Mouse (Mus musculus): Measurements from ENCODE around the gene Cep89. TPM values are rescaled to one million over a fixed set of nuclear protein-coding genes. Genes with fewer than 3 reads are reported as not detected.

The Cep89 gene
- polyA plus RNA-seq, 1 experiment from 2014 or later = 42.9 TPM

DNA sequence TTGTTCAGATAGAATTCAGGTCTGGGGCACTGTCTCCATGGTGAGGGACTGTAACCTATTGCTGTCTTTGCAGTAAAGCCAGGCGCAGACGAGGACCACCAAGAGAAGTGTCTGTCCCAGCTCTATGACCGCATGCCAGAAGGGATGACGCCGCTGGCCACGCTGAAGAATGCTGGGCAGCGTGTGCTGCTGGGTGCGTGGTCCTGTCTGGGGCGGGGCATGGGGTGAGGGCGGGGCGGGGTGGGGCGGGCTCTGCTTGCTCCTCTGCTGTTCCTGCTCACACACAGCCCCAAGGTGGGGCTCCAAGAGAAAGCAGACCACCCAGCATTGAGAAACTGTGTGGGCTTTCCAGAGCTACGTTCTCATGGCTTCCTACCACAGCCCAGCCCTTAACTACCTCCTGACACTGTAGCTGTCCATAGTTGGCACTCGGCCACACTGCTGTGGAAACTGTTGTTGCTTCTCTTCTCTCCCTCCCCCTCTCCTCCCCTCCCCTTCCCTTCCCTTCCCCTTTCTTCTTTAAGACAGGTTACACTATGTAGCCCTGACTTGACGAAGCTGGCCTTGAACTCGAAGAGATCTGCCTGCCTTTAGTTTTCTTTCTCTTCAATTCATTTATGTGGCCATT is 17.2 kb upstream of the Cep89 start:
- Histone ChIP-seq H3K9ac (ENCODE audit: low read length) (no peak overlapping the region), H3K27me3 (ENCODE audit: control insufficient read depth, insufficient read depth, low read length) (no peaks in the 10 kb centered on the region), H3K4me2 (no peak overlapping the region), H3K9me3 (ENCODE audit: control insufficient read depth, low read length) (no peaks in the 10 kb centered on the region), H3K4me3 (ENCODE audit: low read depth, low read length) (no peak overlapping the region), H3K36me3 (ENCODE audit: control insufficient read depth, insufficient read depth, low read length) (no peaks in the 10 kb centered on the region), H3K27ac (ENCODE audit: low read depth, low read length) (no peak overlapping the region), H3K4me1 (ENCODE audit: control insufficient read depth, insufficient read depth, low read length) (no peaks in the 10 kb centered on the region)
- ATAC-seq (ENCODE audit: low FRiP score) (0 out of 2 replicates have a peak, but pooled peaks have one; percentile 35), DNase-seq (ENCODE audit: low spot score, missing footprints) (peak; percentile 35)
- 53% methylated on average over 16 of the region's 16 CpGs for WGBS

DNA sequence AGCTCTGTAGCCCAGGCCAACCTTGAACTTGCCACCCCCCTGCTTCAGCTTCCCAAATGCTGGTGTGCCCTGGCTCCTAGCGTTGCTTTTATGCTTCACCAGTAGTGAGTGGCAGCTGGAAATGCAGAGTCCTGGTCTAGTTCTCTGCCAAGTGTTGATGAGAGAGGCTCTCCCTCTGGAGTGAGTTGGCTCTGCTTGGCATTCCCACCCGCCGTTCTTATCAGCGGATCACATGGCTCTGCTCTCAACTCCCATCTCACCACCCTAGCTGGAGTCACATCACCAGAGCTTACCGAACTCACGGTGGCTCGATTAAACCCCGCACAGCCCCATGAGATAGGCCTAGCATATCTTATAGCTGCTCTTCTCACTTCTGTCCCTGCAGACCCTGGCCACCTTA is 16.5 kb upstream of the Cep89 start:
- DNase-seq (ENCODE audit: low spot score, missing footprints) = peak; percentile 19
- Histone ChIP-seq H3K4me3 (ENCODE audit: low read depth, low read length) (no peak overlapping the region), H3K36me3 (ENCODE audit: control insufficient read depth, insufficient read depth, low read length) (no peaks in the 10 kb centered on the region), H3K27me3 (ENCODE audit: control insufficient read depth, insufficient read depth, low read length) (no peaks in the 10 kb centered on the region), H3K4me2 (no peak overlapping the region), H3K27ac (ENCODE audit: low read depth, low read length) (no peak overlapping the region), H3K9ac (ENCODE audit: low read length) (no peak overlapping the region), H3K9me3 (ENCODE audit: control insufficient read depth, low read length) (no peaks in the 10 kb centered on the region), H3K4me1 (ENCODE audit: control insufficient read depth, insufficient read depth, low read length) (no peaks in the 10 kb centered on the region)
- 93% methylated on average over 8 of the region's 8 CpGs for WGBS
- no peak for ATAC-seq (ENCODE audit: low FRiP score)

DNA sequence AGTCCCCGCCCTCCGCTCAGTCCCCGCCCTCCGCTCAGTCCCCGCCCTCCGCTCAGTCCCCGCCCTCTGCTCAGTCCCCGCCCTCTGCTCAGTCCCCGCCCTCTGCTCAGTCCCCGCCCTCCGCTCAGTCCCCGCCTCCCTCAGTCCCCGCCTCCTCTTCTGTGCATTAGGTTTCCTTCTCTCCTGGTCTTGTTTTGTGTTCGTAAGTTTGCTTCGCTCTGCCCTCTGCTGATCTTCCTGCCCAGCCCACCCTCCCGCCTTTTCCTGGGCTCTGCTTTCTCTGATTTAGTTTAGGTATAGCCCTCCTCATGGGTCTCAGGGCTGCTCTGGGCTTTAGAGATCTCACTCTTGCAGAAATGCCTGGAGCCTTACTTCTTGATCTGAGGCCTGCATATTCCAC is 15.0 kb upstream of the Cep89 start:
- H3K27ac ChIP-seq (ENCODE audit: low read depth, low read length) = no peak overlapping the region
- no peak overlapping the region for H3K4me3 ChIP-seq (ENCODE audit: low read depth, low read length)
- H3K9ac ChIP-seq (ENCODE audit: low read length) = no peak overlapping the region
- ATAC-seq (ENCODE audit: low FRiP score) (no peak), DNase-seq (ENCODE audit: low spot score, missing footprints) (peak; percentile 62)
- WGBS = 51% methylated on average over 15 of the region's 16 CpGs
- no peak overlapping the region for H3K4me2 ChIP-seq
- no peaks in the 10 kb centered on the region for H3K9me3 ChIP-seq (ENCODE audit: control insufficient read depth, low read length)
- H3K4me1 ChIP-seq (ENCODE audit: control insufficient read depth, insufficient read depth, low read length) = no peaks in the 10 kb centered on the region
- no peaks in the 10 kb centered on the region for H3K36me3 ChIP-seq (ENCODE audit: control insufficient read depth, insufficient read depth, low read length)
- no peaks in the 10 kb centered on the region for H3K27me3 ChIP-seq (ENCODE audit: control insufficient read depth, insufficient read depth, low read length)

DNA sequence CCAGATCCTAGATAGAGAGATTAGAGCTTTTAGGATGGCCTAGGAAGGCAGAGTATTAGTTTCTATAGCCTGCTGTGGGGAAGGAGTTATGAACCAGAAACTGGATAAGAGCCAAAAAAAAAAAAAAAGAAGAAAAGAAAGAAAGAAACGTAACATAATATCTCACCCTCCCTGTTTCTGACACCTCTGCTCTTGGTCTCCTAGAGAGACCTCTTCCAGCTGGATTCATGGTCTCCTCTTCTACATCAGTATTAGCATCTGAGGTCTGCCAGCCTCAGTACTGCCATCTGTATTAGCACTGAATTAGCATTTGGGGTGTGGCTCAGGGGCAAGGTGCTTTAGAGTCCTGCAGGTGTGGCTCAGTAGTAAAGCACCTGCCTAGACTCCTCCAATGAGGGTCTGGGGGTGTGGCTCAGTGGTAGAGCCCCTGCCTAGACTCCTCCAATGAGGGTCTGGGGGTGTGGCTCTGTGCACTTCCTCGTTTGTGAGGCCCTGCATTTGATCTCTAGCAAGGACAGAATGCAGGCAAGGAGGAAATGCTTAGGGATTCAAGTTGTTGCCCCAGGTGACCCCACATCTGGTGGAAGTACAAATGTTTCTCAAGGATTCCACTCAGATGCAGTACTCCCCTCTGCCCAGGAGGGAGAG is 14.0 kb upstream of the Cep89 start:
- 67% methylated on average over 2 of the region's 2 CpGs for WGBS
- no peak overlapping the region for H3K4me3 ChIP-seq (ENCODE audit: low read depth, low read length)
- peak; percentile 60 for DNase-seq (ENCODE audit: low spot score, missing footprints)
- no peaks in the 10 kb centered on the region for H3K9me3 ChIP-seq (ENCODE audit: control insufficient read depth, low read length)
- no peak overlapping the region for H3K9ac ChIP-seq (ENCODE audit: low read length)
- H3K27me3 ChIP-seq (ENCODE audit: control insufficient read depth, insufficient read depth, low read length) = no peaks in the 10 kb centered on the region
- no peak overlapping the region for H3K27ac ChIP-seq (ENCODE audit: low read depth, low read length)
- H3K4me1 ChIP-seq (ENCODE audit: control insufficient read depth, insufficient read depth, low read length) = no peaks in the 10 kb centered on the region
- H3K4me2 ChIP-seq = no peak overlapping the region
- no peak for ATAC-seq (ENCODE audit: low FRiP score)
- H3K36me3 ChIP-seq (ENCODE audit: control insufficient read depth, insufficient read depth, low read length) = no peaks in the 10 kb centered on the region

DNA sequence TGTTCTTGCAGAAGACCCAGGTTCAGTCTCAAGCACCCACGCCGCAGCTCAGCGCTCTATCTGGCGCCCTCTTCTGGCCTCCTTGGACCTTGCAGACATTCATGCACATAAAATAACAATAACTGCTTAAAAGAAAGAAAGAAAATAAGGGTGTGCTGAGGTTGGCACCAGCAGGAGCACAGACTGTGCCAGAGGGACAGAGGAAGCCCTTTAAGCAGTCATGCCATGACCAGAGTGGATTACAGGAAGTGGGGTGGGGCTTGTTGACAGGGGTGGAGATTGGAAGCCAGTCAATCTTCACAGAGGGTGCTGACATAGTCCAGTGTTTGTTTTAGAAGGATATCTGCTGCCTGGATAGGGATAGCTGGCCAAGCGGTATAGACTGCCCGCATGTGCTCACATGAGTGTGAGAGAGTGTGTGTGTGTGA is 10.3 kb upstream of the Cep89 start:
- Histone ChIP-seq H3K27ac (ENCODE audit: low read depth, low read length) (no peak overlapping the region), H3K4me3 (ENCODE audit: low read depth, low read length) (no peak overlapping the region), H3K4me2 (no peak overlapping the region), H3K9me3 (ENCODE audit: control insufficient read depth, low read length) (no peaks in the 10 kb centered on the region), H3K9ac (ENCODE audit: low read length) (no peak overlapping the region), H3K27me3 (ENCODE audit: control insufficient read depth, insufficient read depth, low read length) (no peaks in the 10 kb centered on the region), H3K36me3 (ENCODE audit: control insufficient read depth, insufficient read depth, low read length) (no peaks in the 10 kb centered on the region), H3K4me1 (ENCODE audit: control insufficient read depth, insufficient read depth, low read length) (no peaks in the 10 kb centered on the region)
- peak; percentile 82 for DNase-seq (ENCODE audit: low spot score, missing footprints)
- ATAC-seq (ENCODE audit: low FRiP score) = no peak
- WGBS = 61% methylated on average over 6 of the region's 6 CpGs

DNA sequence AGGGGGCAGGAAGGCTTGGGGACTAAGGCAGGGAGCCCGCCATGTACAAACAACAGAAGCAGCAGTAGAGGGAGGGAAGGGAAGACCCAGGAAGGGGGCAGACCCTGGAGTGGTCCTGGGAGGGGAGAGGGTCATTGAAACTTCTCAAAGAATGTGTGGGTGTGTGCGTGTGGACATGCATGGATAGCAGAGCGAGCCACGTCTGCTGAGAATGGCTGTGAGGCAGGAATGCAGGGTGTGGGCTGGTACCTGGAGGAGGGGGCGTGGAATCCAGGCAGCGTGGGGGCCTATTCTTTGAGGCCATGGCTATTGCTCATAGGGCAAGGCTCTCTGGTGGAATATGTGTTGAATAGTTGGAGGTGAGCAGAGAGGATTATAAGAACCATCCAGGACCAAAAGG is 8.1 kb upstream of the Cep89 start:
- Histone ChIP-seq H3K27ac (ENCODE audit: low read depth, low read length) (no peak overlapping the region), H3K36me3 (ENCODE audit: control insufficient read depth, insufficient read depth, low read length) (0 out of 2 replicates have a peak, but pooled peaks cover 2% of the 10 kb centered on the region), H3K4me3 (ENCODE audit: low read depth, low read length) (no peak overlapping the region), H3K4me1 (ENCODE audit: control insufficient read depth, insufficient read depth, low read length) (no peaks in the 10 kb centered on the region), H3K4me2 (no peak overlapping the region), H3K9ac (ENCODE audit: low read length) (no peak overlapping the region), H3K9me3 (ENCODE audit: control insufficient read depth, low read length) (no peaks in the 10 kb centered on the region), H3K27me3 (ENCODE audit: control insufficient read depth, insufficient read depth, low read length) (no peaks in the 10 kb centered on the region)
- ATAC-seq (ENCODE audit: low FRiP score) (no peak), DNase-seq (ENCODE audit: low spot score, missing footprints) (no peak)
- WGBS = 74% methylated on average over 6 of the region's 6 CpGs

DNA sequence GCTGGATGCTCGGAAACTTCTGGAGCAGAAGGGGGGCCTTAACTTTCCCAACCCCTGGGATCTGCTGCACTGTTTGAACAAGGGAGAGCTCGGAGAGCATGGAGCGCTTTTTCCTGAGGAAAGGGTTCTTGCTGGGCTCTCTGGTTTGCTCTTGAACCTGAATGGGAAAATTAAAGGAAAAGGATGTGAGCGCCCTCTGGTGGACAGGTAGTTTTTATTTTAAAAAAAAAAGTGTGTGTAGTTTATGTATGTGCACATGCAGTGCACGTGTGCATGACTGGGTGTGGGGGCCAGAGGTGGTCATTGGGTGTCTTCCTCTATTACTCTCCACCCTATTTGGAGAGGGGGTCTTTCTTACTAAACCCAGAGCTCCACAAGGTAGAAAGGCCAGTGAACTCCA is 3.9 kb upstream of the Cep89 start:
- H3K4me3 ChIP-seq (ENCODE audit: low read depth, low read length) = no peak overlapping the region
- H3K27ac ChIP-seq (ENCODE audit: low read depth, low read length) = no peak overlapping the region
- 73% methylated on average over 5 of the region's 5 CpGs for WGBS
- ATAC-seq (ENCODE audit: low FRiP score) (no peak), DNase-seq (ENCODE audit: low spot score, missing footprints) (peak; percentile 89)
- 0 out of 2 replicates have a peak, but pooled peaks cover 2% of the 10 kb centered on the region for H3K36me3 ChIP-seq (ENCODE audit: control insufficient read depth, insufficient read depth, low read length)
- no peak overlapping the region for H3K9ac ChIP-seq (ENCODE audit: low read length)
- no peaks in the 10 kb centered on the region for H3K9me3 ChIP-seq (ENCODE audit: control insufficient read depth, low read length)
- peaks cover 13% of the 10 kb centered on the region for H3K4me1 ChIP-seq (ENCODE audit: control insufficient read depth, insufficient read depth, low read length)
- H3K4me2 ChIP-seq = no peak overlapping the region
- H3K27me3 ChIP-seq (ENCODE audit: control insufficient read depth, insufficient read depth, low read length) = no peaks in the 10 kb centered on the region

DNA sequence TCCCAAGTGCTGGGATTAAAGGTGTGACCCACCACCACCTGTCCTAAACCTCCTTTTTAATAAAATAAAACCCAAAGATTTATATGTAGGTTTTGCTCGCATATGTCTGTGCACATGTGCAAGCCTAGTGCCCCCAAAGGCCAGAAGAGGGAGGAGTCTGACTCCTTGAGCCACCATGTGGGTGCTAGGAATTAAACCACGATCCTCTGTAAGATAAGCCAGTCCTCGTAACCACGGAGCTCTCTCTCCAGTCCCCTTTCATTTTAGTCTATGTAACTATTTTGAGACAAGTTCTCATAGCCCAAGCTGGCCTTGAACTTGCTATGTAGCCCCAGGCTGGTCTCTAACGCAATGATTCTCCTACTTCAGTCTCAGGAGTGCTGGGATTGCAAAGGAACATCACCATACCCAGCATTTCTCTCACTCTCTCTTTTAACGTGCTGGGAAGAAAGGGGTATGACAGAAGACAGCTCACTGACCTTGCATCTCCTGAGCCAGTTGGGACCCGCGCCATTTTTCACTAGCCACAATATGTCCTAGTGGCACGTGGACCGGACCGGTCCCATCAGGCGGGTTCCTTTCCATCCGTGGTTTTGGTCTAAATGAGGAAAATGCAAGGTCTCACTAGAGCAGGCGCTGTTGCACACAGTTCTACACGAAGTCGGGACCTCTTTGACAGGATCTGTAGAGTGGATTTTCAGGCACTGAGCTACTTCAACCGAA is 940 bp upstream of the Cep89 start:
- ATAC-seq (ENCODE audit: low FRiP score) (no peak), DNase-seq (ENCODE audit: low spot score, missing footprints) (peak; percentile 80)
- Histone ChIP-seq H3K9ac (ENCODE audit: low read length) (peak overlapping the region; percentile 66), H3K27ac (ENCODE audit: low read depth, low read length) (no peak overlapping the region), H3K4me3 (ENCODE audit: low read depth, low read length) (peak overlapping the region; percentile 74), H3K27me3 (ENCODE audit: control insufficient read depth, insufficient read depth, low read length) (no peaks in the 10 kb centered on the region), H3K9me3 (ENCODE audit: control insufficient read depth, low read length) (no peaks in the 10 kb centered on the region), H3K36me3 (ENCODE audit: control insufficient read depth, insufficient read depth, low read length) (peaks cover 6% of the 10 kb centered on the region), H3K4me2 (peak overlapping the region; percentile 84), H3K4me1 (ENCODE audit: control insufficient read depth, insufficient read depth, low read length) (peaks cover 16% of the 10 kb centered on the region)
- 15% methylated on average over 17 of the region's 17 CpGs for WGBS

DNA sequence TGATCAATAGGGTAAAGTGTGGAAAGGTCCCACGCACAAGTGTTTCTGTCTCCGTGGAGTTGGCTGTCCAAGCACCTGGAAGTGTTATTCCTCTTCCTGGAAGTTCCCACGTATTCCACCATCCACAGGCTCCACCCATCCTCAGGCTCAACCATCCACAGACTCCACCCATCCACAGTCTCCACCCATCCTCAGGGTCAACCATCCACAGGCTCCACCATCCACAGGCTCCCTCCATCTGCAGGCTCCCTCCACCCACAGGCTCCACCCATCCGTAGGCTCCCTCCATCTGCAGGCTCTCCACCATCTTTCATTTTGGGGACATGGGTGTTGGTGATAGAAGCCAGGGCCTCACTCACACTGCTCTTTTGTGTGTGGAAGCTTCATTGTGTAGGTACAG is 4.3 kb downstream of the Cep89 start:
- DNase-seq (ENCODE audit: low spot score, missing footprints) (peak; percentile 80), ATAC-seq (ENCODE audit: low FRiP score) (no peak)
- Histone ChIP-seq H3K4me1 (ENCODE audit: control insufficient read depth, insufficient read depth, low read length) (peaks cover 10% of the 10 kb centered on the region), H3K4me3 (ENCODE audit: low read depth, low read length) (no peak overlapping the region), H3K4me2 (no peak overlapping the region), H3K27ac (ENCODE audit: low read depth, low read length) (no peak overlapping the region), H3K9ac (ENCODE audit: low read length) (no peak overlapping the region), H3K9me3 (ENCODE audit: control insufficient read depth, low read length) (no peaks in the 10 kb centered on the region), H3K27me3 (ENCODE audit: control insufficient read depth, insufficient read depth, low read length) (no peaks in the 10 kb centered on the region), H3K36me3 (ENCODE audit: control insufficient read depth, insufficient read depth, low read length) (peaks cover 18% of the 10 kb centered on the region)
- 85% methylated on average over 4 of the region's 4 CpGs for WGBS
